Mouse (Mus musculus) testis, adult 10 weeks (tissue): ENCODE results near the gene Naa10. TPM values are rescaled to one million over a fixed set of nuclear protein-coding genes. Genes with fewer than 3 reads are reported as not detected.

ENCODE experiments used
- polyA plus RNA-seq: library from polyadenylated mRNA; stranded (reverse); fragments of 350-450 nt; fragmentation: Illumina TruSeq; extraction: RNeasy Lipid Tissue Mini Kit (QIAGEN cat#74804); gene quantifications from one replicate; pipeline ENCODE4 v1.2.3, GENCODE M21; 2014; ENCODE audit warnings: low read depth, low replicate concordance

Gene Naa10
- polyA plus RNA-seq, result 1.2 TPM

GRCm38 (mm10) chrX:73921823-73922549 is at the start of gene Naa10, which contains the start of gene Arhgap4:
Gene Naa10 (minus strand): TSS chrX:73921944.
Gene Arhgap4 (minus strand): TSS chrX:73921870.

DNA sequence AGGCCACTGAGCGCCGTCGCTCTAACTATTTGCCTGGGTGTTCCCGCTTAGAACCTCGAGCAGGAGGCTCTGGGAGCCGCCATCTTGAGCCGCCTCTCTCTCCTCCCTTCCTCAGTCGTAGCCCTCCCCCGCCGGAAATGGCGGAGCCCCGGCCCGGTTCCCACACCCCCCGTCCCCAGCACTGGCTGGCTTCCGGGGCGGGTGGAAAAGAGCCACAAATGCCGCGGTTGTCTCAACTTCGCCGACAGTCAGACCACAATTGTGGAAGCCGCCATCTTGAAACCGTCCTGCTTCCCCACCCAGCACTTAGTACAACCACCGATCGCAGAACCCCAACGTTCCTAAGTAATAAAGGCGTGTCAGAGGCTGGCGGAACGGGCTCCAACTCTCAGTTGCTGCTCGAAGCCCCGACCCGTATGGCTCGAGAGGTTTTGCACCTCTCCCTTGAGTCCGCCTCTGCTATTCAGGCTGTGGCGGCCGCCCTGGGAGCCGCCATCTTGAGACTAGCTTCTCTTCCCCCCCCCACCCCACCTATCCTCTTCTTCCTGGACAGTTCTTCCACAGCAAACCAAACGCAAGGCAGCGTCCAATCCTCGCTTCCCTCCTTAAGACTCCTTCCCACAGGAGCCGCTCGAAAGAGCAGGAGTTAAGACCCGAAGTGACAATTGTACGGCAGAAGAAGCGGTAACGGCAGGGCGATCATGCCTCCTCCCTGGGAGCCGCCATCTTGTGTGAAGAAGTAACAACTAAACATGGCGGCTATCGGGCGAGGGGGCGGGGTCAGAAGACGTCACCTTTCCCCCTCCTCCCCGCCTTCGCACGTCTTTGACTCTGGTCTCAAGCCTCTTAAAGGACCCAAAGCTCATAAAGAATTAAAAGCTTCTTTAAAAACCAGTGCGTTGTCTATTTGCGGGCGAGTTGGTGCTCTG is 44.8 kb upstream of the Naa10 start, which contains the start of gene Hcfc1:
Gene Hcfc1, minus strand, starts transcription at position 110 of the 929 bp plus-strand sequence.

DNA sequence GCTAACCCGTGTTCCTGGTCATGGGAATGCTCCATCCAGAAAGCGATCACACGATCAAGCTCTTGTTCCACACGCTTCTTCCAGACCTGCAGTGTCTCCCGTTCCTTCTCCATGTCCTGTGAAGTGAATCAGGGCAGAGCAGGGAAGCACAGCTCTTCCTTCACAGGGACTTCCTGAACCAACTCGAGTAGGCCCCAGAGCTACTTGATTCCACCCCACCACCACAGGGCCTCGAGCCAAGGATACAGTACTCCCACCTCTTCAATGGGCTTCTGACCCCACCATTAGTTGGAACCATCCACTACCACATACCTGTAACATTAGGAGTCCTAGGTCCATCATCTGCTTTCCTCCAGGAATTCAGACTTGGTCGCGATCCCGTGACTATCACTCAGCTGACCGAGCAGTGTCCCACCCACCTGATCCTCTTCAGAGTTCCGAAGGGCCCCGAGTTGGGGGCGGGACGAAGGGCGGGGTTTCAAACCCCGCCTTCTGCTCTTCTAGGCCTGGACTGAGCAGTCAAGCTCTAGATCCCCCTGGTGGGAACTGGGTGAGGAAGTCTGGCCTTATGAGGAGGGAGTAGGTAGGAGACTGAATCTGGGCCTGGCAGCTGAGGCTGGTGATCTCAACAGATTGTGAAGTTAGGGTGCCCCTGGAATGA is 8.8 kb upstream of the Naa10 start, which contains the start of gene Renbp:
Gene Renbp, minus strand, starts transcription at position 449 of the 661 bp plus-strand sequence.

DNA sequence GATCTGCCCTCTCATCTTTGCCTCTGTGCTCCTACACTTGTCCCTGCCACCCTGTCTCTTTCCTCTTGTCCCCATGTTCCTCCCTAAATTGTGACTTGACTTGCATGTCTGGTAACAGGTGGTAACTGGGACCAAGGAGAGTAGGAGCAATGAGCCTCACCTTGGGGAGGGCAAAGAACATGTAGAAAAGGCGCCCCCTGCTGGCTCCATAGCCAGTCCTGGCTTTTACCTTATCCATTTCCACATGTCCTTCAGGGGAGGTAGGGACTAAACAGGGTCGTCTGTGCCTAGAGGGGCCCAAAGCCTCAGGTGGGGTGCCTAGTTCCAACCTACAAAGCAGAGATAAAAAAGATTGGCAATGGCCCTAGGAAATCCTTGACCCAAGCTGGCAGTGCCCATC is 26.0 kb downstream of the Naa10 start, which contains the start of gene L1cam:
Gene L1cam, minus strand, starts transcription at position 387 of the 400 bp plus-strand sequence.

DNA sequence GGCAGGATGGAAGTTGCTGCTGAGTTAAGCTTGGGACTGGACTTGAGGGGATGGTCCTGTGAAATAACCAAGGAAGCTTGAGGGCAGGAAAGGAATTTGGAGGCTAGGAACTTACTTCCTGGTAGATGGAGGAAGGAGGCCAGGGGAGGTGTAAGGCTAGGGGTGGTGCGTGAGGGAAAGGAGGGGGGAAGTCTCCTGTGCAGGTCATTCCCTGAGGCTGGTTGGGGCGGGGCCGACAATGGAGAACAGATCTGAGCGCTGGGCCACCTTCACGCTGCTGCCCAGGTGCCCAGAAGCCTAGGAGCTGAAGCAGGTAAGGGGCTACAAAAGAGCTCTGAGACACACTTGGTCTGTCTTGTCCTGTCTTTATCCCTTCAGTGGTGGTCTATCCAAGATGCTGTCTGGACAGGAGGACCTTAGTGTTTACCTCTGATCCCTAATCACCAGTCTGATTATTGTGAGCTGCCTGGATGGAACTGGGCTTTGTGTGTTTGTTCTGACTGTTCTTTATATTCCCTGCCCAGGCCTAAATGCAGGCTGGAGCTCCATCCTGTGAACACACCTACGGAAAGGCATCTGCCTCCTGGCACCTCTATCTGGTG is 30.1 kb downstream of the Naa10 start, which contains the start of gene Avpr2:
Gene Avpr2, plus strand, starts transcription at position 552 of the 602 bp plus-strand sequence.

Other genes with a start within 250 kb of the Naa10 start
- 3.2 TPM for gene Slc6a8, start 248.8 kb downstream of the Naa10 start, polyA plus RNA-seq
- 26.6 TPM for gene Bcap31, start 205.8 kb downstream of the Naa10 start, polyA plus RNA-seq
- gene Abcd1, start 205.3 kb downstream of the Naa10 start, polyA plus RNA-seq, result 1.8 TPM
- gene Plxnb3, start 164.9 kb downstream of the Naa10 start, polyA plus RNA-seq, result not detected
- gene Srpk3, start 147.5 kb downstream of the Naa10 start, polyA plus RNA-seq, result not detected
- 7.8 TPM for gene Idh3g, start 135.0 kb downstream of the Naa10 start, polyA plus RNA-seq
- gene Ssr4, start 134.9 kb downstream of the Naa10 start, polyA plus RNA-seq, result 9.3 TPM
- gene Pdzd4, start 97.0 kb downstream of the Naa10 start, polyA plus RNA-seq, result 0.14 TPM
- not detected for gene Avpr2, start 29.8 kb downstream of the Naa10 start, polyA plus RNA-seq
- not detected for gene L1cam, start 25.8 kb downstream of the Naa10 start, polyA plus RNA-seq
- 0.07 TPM for gene Arhgap4, start 74 bp downstream of the Naa10 start, polyA plus RNA-seq
- gene Renbp, start 8.9 kb upstream of the Naa10 start, polyA plus RNA-seq, result not detected
- 10.4 TPM for gene Hcfc1, start 44.4 kb upstream of the Naa10 start, polyA plus RNA-seq
- 4.5 TPM for gene Irak1, start 102.0 kb upstream of the Naa10 start, polyA plus RNA-seq
- gene Opn1mw, start 205.5 kb upstream of the Naa10 start, polyA plus RNA-seq, result not detected
- 2.5 TPM for gene Mecp2, start 213.4 kb upstream of the Naa10 start, polyA plus RNA-seq
- 2.9 TPM for gene Tex28, start 245.9 kb upstream of the Naa10 start, polyA plus RNA-seq